Mouse (Mus musculus) monocyte, adult 5-6 weeks (primary cell): ENCODE results near the gene Mpp2. TPM values are rescaled to one million over a fixed set of nuclear protein-coding genes. Genes with fewer than 3 reads are reported as not detected.

Experiments used
- ATAC-seq: fragments of 153-309, 156-312 bp; replicated peaks from 2 replicates; pipeline ENCODE4 v1.8.0; 2017; ENCODE audit warnings: mild to moderate bottlenecking; ENCODE audit not compliant: low TSS enrichment, insufficient number of reproducible peaks, severe bottlenecking, poor library complexity, low FRiP score
- total RNA-seq: library from RNA; stranded (forward); fragments of 200-1000, 200-491, 200-594 nt; gene quantifications from 3 replicates; pipeline ENCODE4 v1.2.3, GENCODE M21; 2017

Mpp2 gene
- total RNA-seq, 1 experiment from 2014 or later: not detected

DNA sequence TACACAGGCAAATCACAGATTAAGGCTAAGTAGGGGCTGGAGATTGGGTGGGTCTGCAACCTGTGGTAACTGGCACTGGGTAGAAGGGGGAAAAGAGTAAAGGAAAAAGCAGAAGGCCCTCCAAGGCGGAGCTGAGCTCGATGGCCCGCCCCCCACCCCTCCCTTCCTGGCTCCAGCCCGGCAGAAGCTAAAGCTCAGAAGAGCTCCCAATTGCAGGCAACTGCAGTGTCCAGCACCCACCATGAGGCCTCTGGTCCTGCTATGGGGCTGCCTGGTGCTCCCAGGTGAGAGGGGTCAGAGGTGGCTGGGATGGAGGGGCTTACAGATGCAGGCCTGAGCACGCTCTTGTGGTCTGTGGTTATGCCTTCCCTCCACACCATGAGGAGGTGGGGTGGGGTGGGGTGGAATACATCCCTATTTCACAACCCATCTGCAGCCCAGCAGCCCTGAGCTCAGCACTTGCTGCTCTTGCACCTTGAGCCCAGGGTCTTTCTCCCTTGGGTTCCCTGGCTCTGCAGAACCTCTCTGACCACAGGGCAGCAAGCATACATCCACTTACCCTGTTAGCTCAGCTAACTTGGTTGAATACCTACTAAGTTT lies 46.9 kb downstream of the Mpp2 start, which contains the start of gene Cd300lg:
Gene Cd300lg (plus strand): TSS at position 160 of the 600 bp plus-strand sequence.
- ATAC-seq: peak; percentile 29; the same call in 1 of the 2 replicates

DNA sequence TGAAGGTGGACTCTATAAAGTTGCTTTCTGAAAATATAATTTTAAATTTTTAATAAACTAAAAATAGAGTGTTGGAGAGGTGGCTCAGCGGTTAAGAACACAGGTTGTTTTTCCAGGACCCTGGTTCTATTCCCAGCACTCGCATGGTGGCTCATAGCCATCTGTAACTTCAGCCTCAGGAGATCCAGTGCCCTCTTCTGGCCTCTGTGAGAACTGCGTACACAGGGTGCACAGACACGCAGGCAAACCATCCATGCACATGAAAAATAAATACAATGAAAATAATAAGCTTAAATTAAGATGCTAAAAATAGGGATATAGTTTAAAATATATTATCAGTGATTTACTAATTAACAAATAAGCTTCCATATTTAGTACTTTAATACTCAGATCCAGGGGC lies 47.7 kb downstream of the Mpp2 start:
- no peak for ATAC-seq

DNA sequence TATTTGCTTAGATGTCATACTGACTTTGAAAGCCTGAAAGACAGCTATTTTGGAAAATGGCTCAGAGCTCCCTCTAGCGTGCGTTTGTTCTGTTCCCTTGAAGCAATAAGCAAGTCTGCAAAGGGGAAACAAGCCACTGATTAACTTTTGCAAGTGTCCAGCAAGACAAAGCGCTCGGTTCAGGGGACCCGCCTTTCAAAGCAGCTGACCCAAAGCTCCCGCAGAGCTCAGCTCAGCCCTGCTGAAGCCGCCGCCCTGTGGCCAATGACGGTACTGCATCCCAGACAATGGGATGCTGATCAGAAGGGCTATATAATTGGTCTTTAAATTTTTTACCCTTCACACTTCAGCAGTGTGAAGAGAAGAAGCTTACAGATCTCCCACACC lies 48.2 kb downstream of the Mpp2 start:
- ATAC-seq: peak; percentile 94

DNA sequence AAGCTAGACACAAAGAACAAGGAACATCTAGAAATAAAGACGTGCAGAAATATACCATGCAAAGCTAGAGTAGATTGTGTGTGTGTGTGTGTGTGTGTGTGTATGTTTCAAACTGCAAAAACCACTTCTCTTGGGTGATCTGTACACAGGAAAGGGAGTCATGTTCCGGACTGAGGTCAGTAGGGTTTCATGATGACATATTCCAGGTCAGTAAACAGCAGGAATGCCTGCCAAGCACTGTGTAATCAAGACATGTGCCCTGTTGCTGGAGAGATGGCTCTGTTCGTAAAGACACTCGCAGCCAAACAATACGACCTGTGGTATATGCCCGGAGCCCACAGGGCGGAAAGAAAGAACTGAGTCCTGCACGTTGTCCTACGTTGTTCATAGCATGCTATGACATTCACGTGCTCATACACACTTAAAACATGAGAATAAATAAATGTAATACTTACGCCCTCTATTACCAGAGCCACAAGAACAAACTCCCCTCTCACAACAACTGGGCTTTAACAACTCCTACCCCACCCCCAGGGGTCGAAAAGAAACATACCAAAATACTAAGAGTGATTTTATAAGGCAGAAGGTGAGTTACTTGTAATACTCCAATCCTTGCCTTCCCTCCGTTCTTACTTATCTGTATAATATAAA lies 48.7 kb downstream of the Mpp2 start:
- ATAC-seq: no peak

DNA sequence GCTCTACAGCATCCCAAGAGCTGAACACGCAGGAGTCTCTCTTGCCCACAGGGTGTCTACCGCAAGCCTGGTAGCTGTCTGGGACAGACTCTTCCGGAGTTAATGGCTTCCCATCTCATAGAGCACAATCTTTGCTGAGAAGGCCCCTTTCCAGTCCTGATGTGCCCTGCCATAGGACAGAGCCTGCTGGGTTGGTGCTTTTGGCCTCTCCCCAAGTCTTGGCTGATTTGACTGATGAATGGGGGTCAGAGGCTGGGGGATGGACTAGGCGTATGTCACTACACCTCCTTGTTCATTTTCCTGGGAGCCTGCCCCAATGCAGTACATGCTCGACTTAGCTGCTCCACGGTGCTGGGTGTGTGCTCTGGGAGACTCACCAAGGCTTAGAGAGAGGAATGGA lies 50.5 kb downstream of the Mpp2 start:
- no peak for ATAC-seq

DNA sequence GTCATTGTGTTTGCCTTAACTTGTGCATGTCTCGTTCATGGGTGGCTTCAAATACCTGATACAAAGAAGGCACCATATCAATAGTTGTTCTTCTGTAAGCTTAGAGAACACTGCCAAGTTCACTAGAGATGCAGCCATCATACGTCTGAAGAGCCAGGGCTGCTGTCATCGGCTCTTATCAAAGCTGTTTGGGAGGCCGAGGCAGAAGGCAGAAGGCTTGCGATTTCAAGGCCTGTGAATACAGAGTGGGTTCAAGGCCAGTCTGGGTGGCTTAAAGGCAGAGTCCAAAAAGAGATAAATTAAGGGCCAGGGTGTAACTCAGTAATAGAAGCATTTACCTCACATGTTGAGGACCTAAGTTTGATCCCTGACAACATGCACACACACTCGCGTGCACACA lies 52.0 kb downstream of the Mpp2 start:
- ATAC-seq: no peak

DNA sequence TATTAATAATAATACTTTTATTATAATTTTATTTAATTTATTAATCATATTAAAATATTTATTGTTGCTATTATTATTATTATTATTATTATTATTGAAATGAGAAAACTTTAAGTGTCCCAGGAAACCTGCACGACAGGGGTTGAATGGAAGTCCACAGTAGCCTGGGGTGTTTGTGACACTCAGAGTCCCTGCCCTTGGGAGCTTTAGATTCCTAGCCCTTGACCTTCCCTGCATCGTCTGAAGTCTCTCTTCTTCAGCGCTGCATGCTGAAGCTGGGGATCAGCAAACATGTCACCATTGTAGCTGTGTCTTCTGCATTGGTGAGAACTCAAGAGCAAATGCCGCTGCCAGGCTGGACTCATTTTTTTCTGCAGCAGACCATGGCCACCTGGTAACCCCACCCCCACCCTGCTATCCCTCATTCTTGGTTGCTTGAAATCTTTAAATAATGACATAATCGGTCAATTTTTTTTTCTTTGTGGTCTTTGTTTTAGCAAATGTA lies 52.8 kb downstream of the Mpp2 start:
- ATAC-seq: no peak

DNA sequence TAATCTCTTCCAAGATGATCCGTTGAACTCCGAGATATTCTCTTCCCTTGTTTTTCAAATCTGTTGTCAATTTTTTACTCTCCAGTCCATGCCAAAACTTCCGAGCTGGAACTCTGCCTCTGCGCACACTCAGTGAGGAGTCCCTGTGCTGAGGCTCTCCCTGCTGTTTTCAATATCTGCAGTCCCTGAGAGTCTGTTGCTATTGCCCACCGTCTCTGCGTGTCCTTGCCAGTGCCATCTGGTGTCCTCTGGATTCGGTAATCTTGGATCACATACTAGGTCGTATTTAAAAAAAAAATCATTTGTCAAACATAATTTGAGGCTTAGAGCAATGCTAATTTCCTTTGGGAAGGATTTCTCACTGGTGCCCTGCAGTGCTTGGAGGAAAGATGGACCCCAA lies 53.4 kb downstream of the Mpp2 start:
- ATAC-seq: no peak

DNA sequence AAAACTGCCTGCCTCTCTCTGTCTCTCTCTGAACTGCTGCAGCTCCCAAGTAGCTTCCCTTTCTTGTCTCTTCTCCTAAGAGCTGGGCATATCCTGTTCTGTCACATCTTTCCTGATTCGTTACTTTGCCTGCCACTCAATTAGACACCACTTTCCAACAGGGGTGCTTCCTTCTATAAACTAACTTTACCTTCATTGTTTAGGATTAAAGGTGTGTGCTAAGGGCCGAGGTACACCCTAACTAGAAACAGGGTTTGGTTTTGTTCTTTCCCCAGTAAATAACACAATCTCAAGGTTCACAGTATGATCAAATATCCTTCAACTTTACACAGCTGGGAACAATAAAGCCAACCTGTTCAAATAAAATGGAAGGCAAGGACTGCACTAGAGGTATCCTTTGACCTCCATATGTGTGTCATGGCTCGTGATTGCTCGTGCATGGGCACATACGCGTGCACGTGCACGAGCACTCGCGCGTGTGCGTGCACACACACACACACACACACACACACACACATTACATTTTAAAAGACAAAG lies 55.2 kb downstream of the Mpp2 start:
- no peak for ATAC-seq

DNA sequence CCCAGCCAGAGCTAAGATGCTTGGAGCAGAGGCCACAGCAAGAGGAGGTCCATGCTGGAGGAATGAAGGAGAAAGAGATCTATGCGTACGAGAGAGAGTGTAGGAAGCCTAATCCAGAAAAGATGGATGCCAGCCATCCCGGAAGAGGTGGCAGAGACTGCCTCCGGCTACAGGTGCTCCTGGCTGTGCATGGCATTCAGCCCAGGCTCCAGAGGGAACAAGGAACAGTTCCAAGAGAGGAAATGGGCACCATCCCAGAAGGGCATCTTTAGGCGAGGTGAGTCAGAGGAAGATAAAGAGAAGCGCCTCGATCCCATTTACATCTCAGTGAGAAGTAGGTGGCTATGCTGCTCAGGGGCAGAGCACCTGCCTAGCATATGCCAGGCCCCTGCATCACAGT lies 57.2 kb downstream of the Mpp2 start:
- ATAC-seq: no peak

DNA sequence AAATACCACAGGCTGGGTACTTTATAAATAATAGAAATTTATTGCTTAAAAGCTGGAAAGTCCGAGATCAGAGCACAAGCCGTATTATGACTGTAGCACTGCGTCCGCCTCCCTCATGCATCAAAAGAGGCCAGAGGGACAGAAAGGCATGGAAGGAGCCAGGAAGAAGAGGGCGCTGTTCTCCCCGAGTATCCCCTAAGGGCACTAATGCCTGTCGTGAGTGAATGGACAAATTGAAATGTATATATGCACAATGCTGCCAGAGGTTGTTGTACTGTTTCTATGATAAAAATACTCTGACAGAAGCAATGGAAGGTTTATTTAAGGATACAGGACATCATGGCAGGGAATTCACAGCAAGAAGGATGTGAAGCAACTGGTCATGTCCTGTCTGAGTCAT lies 58.3 kb downstream of the Mpp2 start:
- ATAC-seq: no peak

DNA sequence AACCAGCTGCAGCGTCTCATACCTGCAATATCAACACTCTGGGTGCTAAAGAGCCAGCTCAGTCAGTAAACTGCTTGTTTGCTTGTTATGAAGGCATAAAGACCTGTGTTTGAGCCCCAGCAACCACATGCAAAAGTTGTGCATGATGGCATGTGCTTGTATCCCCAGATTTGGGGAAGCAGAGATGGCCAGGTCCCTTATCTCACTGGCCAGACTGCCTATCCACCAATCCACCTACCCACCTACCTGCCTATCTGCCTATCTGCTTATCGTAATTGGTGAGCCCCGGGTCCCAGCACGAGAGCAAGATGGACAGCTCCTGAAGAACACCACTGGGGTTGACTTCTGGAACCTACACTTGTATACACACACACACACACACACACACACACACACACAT lies 59.0 kb downstream of the Mpp2 start:
- ATAC-seq: no peak

DNA sequence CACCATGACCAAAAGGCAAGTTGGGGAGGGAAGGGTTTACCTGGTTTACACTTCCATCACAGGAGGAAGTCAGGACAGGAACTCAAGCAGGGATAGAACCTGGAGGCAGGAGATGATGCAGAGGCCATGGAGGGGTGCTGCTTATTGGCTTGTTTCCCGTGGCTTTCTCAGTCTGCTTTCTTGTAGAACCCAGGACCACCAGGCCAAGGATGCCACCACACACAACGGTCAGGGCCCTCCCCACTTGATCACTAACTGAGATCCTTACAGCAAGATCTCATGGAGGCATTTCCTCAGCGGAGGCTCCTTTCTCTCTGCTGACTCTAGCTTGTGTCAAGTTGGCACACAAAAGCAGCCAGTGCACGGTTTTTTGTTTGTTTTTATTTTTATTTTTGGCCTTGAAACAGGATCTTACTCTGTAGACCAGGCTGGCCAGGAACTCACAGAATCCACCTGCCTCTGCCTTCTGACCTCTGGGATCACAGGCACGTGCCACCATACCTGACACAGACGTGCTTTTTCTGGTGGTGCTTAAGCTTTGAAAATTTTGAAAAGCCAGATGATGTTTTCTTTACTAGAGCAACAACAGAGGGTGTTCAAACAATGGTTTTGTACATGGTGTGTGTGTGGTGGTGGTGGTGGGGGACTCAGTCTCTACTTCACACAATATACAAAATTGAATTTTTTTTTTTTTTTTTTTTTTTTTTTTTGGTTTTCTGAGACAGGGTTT lies 60.1 kb downstream of the Mpp2 start, which contains the start of gene Mpp3:
Gene Mpp3 (minus strand): TSS at position 375 of the 730 bp plus-strand sequence.
- no peak for ATAC-seq

DNA sequence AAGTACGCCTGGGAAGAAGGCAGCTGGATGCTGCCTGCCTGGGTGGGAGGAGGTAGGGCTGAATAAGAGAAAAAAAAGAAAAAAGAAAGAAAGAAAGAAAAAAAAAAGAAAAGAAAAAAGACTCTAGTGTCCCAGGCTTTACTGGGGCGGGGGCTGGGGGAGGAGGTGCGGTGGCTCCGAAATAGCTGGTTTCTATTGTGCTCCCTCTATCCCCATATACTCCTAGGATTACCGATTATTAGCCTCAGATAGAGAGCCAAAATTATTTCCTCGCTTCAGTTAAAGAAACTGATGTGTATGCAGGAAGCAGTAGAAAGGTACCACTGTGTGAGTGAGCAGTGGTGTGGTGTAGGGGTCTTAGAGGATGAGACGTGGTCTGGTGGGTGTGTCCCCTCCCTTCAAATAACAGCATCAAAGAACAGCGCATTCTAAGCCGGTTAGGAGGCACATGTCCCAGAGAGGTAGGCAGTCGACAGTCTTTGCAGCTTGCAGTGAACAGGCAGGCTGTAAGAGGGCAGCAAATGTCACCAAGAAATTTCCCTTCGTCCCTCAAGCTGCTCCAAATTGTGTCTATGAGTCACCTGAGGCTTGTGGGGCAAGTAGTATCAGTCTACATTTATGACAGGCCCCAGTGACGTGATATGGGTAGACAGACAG lies 60.8 kb downstream of the Mpp2 start:
- no peak for ATAC-seq

DNA sequence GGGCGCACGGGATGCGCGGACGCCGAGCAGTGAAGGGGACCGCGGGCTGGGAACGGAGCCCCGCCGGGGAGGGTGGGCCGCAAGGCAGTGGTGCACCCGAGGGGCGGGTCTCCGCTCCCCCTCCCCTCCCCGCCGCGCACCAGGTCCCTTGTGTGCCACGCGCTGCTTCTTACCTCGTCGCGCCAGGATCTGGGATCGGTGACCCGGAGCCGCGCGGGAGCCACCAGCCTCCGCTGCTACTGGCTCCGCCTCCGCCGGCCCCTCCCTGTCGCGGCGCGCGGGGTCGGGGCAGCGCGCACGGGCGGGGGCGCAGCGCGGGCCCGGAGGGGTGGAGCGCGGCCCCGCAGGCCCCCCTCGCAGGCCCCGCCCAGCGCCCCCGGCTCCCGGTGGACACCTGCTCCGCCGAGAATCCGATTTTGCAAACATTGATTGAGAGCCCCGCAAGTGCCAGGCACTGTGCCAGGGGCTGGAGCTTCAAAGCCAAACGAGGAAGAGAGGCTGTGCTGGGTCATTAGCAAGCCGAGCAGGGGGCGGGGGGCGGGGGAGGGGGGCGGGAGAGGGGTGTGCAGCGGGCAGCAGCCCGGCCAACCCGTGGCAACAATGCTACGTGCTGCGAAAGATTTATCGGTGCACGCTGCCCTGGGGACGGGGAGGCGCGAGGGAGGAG lies 61.5 kb downstream of the Mpp2 start:
- ATAC-seq: no peak

DNA sequence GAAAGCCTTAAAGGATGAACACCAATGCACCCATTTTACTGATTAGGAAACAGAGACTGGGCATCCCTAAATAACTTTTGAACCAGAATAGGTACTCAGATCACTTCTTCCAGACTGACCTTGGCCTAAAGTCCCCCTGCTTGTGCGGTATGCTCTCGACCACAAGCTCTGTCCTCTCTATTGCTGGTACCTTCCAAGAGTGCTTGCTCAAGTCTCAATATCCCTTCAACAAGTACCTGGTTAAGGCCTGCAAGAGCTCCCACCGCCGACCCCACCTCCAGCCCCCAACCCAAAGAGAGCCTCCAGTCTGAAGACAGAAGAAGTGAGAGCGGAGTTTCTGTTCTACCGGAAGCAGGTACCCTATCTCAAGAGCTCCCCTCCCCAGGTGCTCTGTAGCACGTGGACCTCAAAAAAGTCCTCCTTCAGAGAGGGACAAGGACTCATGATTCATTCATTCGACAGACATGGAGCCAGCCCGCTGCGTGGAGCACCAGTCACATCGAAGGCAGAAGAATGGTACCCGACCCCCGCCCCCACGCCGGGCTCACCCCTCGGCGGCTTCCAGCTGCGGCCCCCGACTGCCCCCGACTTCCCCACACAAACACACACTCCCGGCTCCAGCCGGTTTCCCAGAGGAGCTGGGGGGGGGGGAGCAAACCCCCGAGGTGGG lies 62.2 kb downstream of the Mpp2 start:
- no peak for ATAC-seq

DNA sequence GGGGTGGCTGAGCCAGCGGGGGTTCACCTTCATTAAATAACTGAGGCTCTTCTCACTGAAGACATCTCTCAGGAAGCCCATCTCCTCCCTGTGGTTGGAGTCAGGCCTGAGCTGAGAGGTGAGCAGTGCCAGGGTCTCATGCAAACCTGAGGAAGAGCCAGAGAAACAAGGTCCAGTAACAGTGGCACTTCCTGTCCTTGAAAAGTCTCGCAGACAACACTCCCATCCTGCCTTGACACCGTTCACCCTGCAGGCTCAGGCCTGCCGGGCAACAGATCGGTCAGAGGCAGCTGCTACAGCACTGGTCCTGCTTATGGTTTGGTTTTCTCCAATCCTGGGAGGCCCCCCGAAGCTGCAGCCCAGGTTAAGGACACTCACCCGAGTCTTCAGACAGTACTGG lies 63.0 kb downstream of the Mpp2 start:
- no peak for ATAC-seq

DNA sequence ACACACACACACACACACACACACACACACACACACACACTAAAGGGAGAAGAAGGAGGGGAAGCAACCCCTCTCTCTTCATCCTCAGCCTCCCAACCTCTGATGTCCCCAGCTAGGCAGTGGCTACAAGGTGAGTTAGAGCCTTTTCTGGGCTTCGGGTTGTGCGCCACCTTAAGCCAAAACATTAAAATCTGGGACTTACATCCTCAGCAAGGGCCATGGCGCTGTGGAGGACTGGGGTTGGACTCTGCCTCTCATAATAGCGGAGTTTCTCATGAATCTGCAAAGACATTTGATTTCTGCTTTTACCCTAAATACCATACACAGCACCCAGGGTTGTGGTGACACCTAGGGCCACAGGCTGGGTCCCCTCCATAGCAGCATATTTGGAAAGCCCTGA lies 63.4 kb downstream of the Mpp2 start:
- no peak for ATAC-seq
